Mouse (Mus musculus) limb, embryonic 14.5 days (tissue): ENCODE results near the gene Pawr. TPM values are rescaled to one million over a fixed set of nuclear protein-coding genes. Genes with fewer than 3 reads are reported as not detected.

Experiments
- ATAC-seq: fragments of 200-750 bp; cut with Nextera tagmentation; 2 replicates; pipeline ENCODE4 v1.8.0; 2017; ENCODE audit warnings: low read depth, moderate number of reproducible peaks, moderate TSS enrichment; ENCODE audit not compliant: low FRiP score
- DNase-seq: peaks from one replicate; pipeline ENCODE4 v3.0.0-alpha.2; 2015; ENCODE audit warnings: low spot score
- H3K27ac ChIP-seq: fragments of 300-500 bp; sonication (generic); replicated peaks from 2 replicates; pipeline ENCODE4 v1.5.1; 2014; ENCODE audit warnings: low read depth, mild to moderate bottlenecking, low read length, moderate library complexity, mixed read lengths
- H3K27me3 ChIP-seq: fragments of 300-500 bp; sonication (generic); 2 replicates; pipeline ENCODE4 v1.6.1; 2014; ENCODE audit warnings: low read length, mixed read lengths; ENCODE audit not compliant: control insufficient read depth, insufficient read depth
- H3K36me3 ChIP-seq: fragments of 300-500 bp; sonication (generic); 2 replicates; pipeline ENCODE4 v1.6.1; 2014; ENCODE audit warnings: mild to moderate bottlenecking, low read length, moderate library complexity, mixed read lengths; ENCODE audit not compliant: control insufficient read depth, insufficient read depth
- H3K4me1 ChIP-seq: fragments of 300-500 bp; sonication (generic); 2 replicates; pipeline ENCODE4 v1.6.1; 2014; ENCODE audit warnings: antibody characterized with exemption, low read length, mixed read lengths; ENCODE audit not compliant: control insufficient read depth, insufficient read depth
- H3K4me2 ChIP-seq: fragments of 300-500 bp; sonication (generic); replicated peaks from 2 replicates; pipeline ENCODE4 v1.6.1; 2014; ENCODE audit warnings: low read depth, mild to moderate bottlenecking, low read length, moderate library complexity; ENCODE audit not compliant: severe bottlenecking
- H3K4me3 ChIP-seq: fragments of 300-500 bp; sonication (generic); replicated peaks from 2 replicates; pipeline ENCODE4 v1.5.1; 2014; ENCODE audit warnings: low read length
- H3K9ac ChIP-seq: fragments of 300-500 bp; sonication (generic); 2 replicates; pipeline ENCODE4 v1.6.1; 2014; ENCODE audit warnings: mild to moderate bottlenecking, low read depth, low read length, moderate library complexity; ENCODE audit not compliant: severe bottlenecking
- H3K9me3 ChIP-seq: fragments of 300-500 bp; sonication (generic); 2 replicates; pipeline ENCODE4 v1.6.1; 2016; ENCODE audit warnings: low read length; ENCODE audit not compliant: control insufficient read depth
- POLR2A ChIP-seq: fragments of 200-500 bp; IDR thresholded peaks from 2 replicates; pipeline ENCODE4 v1.8.0; 2012; ENCODE audit warnings: inconsistent platforms, mild to moderate bottlenecking, moderate library complexity, borderline replicate concordance; ENCODE audit not compliant: insufficient read depth, insufficient read length; ENCODE audit errors: extremely low read depth
- WGBS: fragments of 180-500 bp; shearing (Covaris S2); extraction: QIAGEN DNeasy Blood & Tissue Kit; methylation state at CpG from one replicate; pipeline ENCODE4 v1.1.7; 2014; 5-methylcytosine and 5-hydroxymethylcytosine counted together
- polyA plus RNA-seq, 2 experiments: library from polyadenylated mRNA; depleted of rRNA in 1 of 2; stranded (reverse) in 1 of 2; unstranded in 1 of 2; fragments of >200 nt; fragmentation: Nextera tagmentation in 1 of 2; extraction: Ambion mirVana in 1 of 2; gene quantifications; 2 replicates each; pipeline versions ENCODE4 v1.2.1 to v1.2.3; 2012 to 2014

The Pawr gene
- polyA plus RNA-seq, 2 experiments = 3.1 to 3.5 TPM

DNA sequence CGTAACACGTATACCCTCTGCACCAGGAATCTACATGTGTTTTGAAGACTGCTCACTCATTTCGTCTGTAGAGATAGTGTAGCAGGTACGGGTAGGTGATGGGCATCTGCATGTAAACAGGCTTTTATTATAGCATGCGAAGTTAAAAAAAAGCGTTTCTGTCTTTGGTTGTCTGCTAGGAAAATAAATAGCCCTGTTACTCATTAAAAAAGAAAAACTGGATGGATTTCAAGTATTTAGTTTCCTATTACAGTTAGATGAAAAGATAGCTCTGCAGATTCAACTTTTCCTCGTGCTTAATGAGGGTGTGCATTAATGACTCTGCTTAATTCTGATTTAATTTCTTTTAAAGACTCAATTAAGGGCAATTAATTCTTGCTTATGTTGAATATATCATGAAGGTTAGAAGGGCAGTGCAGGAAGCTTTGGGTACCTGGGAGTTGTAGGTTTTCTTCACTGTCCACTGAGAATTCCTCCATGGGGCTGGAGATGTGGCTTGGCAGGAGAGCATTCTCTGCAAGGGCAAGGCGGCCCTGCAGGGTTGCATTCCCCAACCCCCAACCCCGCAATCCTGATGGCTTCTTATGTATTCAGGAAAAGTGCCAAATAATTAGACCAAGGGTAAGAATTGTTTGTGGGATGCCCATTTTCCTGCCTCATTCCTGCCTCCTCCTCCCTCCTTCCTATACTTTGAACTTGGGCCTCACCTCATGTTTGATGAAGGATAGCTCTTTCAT, 29.7 kb downstream of the Pawr start:
- Histone ChIP-seq H3K36me3 (no peaks in the 10 kb centered on the region), H3K27ac (no peak overlapping the region), H3K9me3 (0 out of 2 replicates have a peak, but pooled peaks cover 6% of the 10 kb centered on the region), H3K4me3 (no peak overlapping the region), H3K27me3 (no peaks in the 10 kb centered on the region), H3K4me1 (no peaks in the 10 kb centered on the region), H3K9ac (no peak overlapping the region), H3K4me2 (no peak overlapping the region)
- ATAC-seq (no peak), DNase-seq (no peak)
- no peak for TF ChIP-seq POLR2A
- 52% methylated on average over 9 of the region's 9 CpGs for WGBS

DNA sequence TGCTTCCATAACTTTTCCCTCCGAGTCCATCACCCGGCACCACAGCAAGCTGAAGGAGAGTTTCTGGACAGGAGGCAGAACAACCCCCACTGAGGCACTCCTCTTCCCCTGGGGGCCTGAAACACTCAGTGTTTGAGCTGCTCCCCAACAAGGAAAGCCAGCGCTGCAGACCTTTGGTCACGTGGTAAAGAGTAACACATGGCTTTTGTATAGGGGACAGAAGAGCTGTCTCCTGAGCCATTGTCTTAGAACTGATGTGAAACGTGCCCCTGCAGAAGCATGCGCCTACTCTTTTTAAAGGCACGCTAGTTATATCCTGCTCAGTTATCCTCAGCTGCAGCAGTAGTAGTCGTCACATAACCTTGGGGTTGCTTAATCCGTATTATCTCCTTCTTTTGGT, 32.0 kb downstream of the Pawr start:
- Histone ChIP-seq H3K27me3 (no peaks in the 10 kb centered on the region), H3K4me3 (no peak overlapping the region), H3K9me3 (0 out of 2 replicates have a peak, but pooled peaks cover 6% of the 10 kb centered on the region), H3K27ac (no peak overlapping the region), H3K4me2 (no peak overlapping the region), H3K4me1 (no peaks in the 10 kb centered on the region), H3K9ac (no peak overlapping the region), H3K36me3 (no peaks in the 10 kb centered on the region)
- 75% methylated on average over 9 of the region's 9 CpGs for WGBS
- ATAC-seq (no peak), DNase-seq (no peak)
- no peak for TF ChIP-seq POLR2A

DNA sequence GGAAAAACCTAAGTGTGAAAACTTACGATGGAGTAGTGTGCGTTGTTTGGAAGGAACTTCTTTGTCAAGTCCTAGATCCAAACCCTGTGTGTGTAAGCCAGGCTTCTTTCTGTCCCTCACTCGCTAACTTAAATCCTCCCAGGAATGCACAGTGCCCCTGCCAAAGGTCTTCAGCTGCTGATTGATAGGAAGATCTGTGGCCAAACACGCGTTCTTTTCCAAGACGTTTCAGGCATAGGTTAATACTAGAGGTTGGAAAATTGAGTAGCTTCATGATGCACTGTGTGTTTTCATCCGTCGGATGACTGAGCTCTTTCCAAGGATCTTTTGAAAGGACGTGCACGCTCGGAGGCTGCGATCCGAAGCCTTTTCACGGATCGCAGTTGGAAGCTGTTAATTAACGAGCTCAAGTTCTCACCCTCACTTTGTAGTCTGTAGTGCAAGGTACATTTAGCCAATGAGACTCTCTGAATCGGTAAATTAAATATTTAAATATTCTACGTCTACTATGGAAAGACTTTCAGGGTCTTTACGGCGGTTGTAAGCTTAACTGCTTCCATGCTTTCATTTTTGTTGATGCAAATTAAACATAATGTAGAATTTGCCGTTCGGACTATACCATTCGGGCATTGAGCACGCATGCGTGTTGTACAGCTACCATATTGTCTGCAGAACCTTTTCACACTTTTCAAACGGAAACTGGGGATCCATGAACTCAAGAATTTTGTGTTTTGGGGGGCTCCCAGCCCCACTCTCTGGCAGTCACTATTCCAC, 33.2 kb downstream of the Pawr start:
- no peak for ATAC-seq
- WGBS = 92% methylated on average over 26 of the region's 26 CpGs
- no peak for TF ChIP-seq POLR2A

DNA sequence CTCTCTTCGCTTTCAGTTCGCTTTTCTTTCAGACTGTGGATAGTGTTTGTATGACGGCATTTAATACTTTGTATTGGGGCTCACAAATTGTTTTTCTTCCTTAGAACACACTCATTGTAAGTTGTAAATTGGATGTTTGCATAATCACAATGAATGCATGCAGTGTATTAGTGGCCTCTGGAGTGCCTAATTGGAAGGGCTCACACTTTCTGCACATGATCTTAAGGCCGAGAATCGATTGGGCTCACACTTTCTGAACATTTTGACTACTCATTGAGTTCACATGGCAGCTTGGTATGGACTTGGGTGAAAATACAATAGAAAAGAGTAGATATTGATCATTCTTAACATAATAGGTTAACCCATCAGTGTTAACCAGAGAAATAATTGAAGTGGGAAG, 34.3 kb downstream of the Pawr start:
- H3K4me2 ChIP-seq = no peak overlapping the region
- ATAC-seq (no peak), DNase-seq (no peak)
- H3K36me3 ChIP-seq = no peaks in the 10 kb centered on the region
- no peaks in the 10 kb centered on the region for H3K27me3 ChIP-seq
- 96% methylated on average over 5 of the region's 5 CpGs for WGBS
- no peak overlapping the region for H3K9ac ChIP-seq
- no peak for TF ChIP-seq POLR2A
- H3K4me3 ChIP-seq = no peak overlapping the region
- no peak overlapping the region for H3K27ac ChIP-seq
- no peaks in the 10 kb centered on the region for H3K4me1 ChIP-seq
- 0 out of 2 replicates have a peak, but pooled peaks cover 6% of the 10 kb centered on the region for H3K9me3 ChIP-seq

More for the DNA sequence above, 33.2 kb downstream of the Pawr start:
- Histone ChIP-seq H3K4me2 (no peak overlapping the region), H3K4me1 (no peaks in the 10 kb centered on the region), H3K4me3 (no peak overlapping the region), H3K9ac (no peak overlapping the region), H3K27me3 (no peaks in the 10 kb centered on the region), H3K9me3 (0 out of 2 replicates have a peak, but pooled peaks cover 6% of the 10 kb centered on the region), H3K27ac (no peak overlapping the region), H3K36me3 (no peaks in the 10 kb centered on the region)
- DNase-seq = no peak

DNA sequence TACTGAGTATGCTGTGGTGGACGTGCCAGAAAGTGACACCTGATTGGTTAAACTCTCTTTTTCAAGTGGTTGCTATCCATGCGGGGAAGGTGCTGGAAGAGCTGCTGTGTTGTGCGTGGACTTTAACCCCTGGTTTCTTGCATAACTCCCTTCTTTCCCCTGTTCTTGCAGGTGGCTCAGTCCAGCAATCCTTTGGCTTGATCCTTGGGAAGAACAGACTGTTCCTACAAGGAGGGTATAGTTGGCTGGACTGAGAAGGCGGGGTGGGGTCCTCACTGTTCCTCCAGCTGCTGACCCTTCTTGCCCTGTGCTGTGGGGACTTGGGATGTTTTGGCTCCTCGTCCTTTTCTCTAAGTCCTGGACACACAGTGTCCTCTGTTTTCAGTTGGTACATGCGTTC, 36.4 kb downstream of the Pawr start:
- Histone ChIP-seq H3K27ac (no peak overlapping the region), H3K4me3 (no peak overlapping the region), H3K4me1 (0 out of 2 replicates have a peak, but pooled peaks cover 3% of the 10 kb centered on the region), H3K4me2 (no peak overlapping the region), H3K9ac (no peak overlapping the region), H3K9me3 (0 out of 2 replicates have a peak, but pooled peaks cover 6% of the 10 kb centered on the region), H3K36me3 (no peaks in the 10 kb centered on the region), H3K27me3 (no peaks in the 10 kb centered on the region)
- no peak for ATAC-seq
- 79% methylated on average over 6 of the region's 6 CpGs for WGBS
- TF ChIP-seq POLR2A = no peak
- no peak for DNase-seq
